Mouse (Mus musculus): ENCODE measurements around the gene Nipal1. TPM values are rescaled to one million over a fixed set of nuclear protein-coding genes. Genes with fewer than 3 reads are reported as not detected.

Nipal1 gene
- polyA plus RNA-seq, 1 experiment = 11.8 TPM

- DNase-seq (ENCODE audit: low spot score) = no peak
Measured at GRCm38 (mm10) chr5:72665281-72665680, 17.7 kb downstream of the Nipal1 start.

GRCm38 (mm10) chr5:72666428-72666827 lies 18.8 kb downstream of the Nipal1 start:
- DNase-seq (ENCODE audit: low spot score) = no peak

- no peak for DNase-seq (ENCODE audit: low spot score)
Measured at GRCm38 (mm10) chr5:72668351-72668750, 20.8 kb downstream of the Nipal1 start.

GRCm38 (mm10) chr5:72671017-72671699 lies 23.6 kb downstream of the Nipal1 start:
- DNase-seq (ENCODE audit: low spot score) = no peak

- no peak for DNase-seq (ENCODE audit: low spot score)
Measured at GRCm38 (mm10) chr5:72674994-72675542, 27.5 kb downstream of the Nipal1 start.

- no peak for DNase-seq (ENCODE audit: low spot score)
Measured at GRCm38 (mm10) chr5:72681451-72681850, 33.9 kb downstream of the Nipal1 start.

GRCm38 (mm10) chr5:72689556-72689955 lies 42.0 kb downstream of the Nipal1 start:
- no peak for DNase-seq (ENCODE audit: low spot score)

- DNase-seq (ENCODE audit: low spot score) = no peak
Measured at GRCm38 (mm10) chr5:72690516-72690915, 42.9 kb downstream of the Nipal1 start.

GRCm38 (mm10) chr5:72694684-72695083 lies 47.1 kb downstream of the Nipal1 start:
- DNase-seq (ENCODE audit: low spot score) = no peak

GRCm38 (mm10) chr5:72696491-72696890 lies 48.9 kb downstream of the Nipal1 start:
- DNase-seq (ENCODE audit: low spot score) = no peak

GRCm38 (mm10) chr5:72698343-72698742 lies 50.7 kb downstream of the Nipal1 start:
- no peak for DNase-seq (ENCODE audit: low spot score)

GRCm38 (mm10) chr5:72698818-72699499 lies 51.4 kb downstream of the Nipal1 start:
- DNase-seq (ENCODE audit: low spot score) = no peak

GRCm38 (mm10) chr5:72699500-72699818 lies 51.9 kb downstream of the Nipal1 start:
- DNase-seq (ENCODE audit: low spot score) = no peak

GRCm38 (mm10) chr5:72702202-72702601 lies 54.6 kb downstream of the Nipal1 start:
- DNase-seq (ENCODE audit: low spot score) = no peak

GRCm38 (mm10) chr5:72706095-72706494 lies 58.5 kb downstream of the Nipal1 start:
- DNase-seq (ENCODE audit: low spot score) = no peak

- no peak for DNase-seq (ENCODE audit: low spot score)
Measured at GRCm38 (mm10) chr5:72706722-72707121, 59.1 kb downstream of the Nipal1 start.

- no peak for DNase-seq (ENCODE audit: low spot score)
Measured at GRCm38 (mm10) chr5:72709451-72709850, 61.9 kb downstream of the Nipal1 start.

- no peak for DNase-seq (ENCODE audit: low spot score)
Measured at GRCm38 (mm10) chr5:72709976-72710375, 62.4 kb downstream of the Nipal1 start.

GRCm38 (mm10) chr5:72710572-72711278 lies 63.1 kb downstream of the Nipal1 start:
- DNase-seq (ENCODE audit: low spot score) = no peak

- no peak for DNase-seq (ENCODE audit: low spot score)
Measured at GRCm38 (mm10) chr5:72720587-72720986, 73.0 kb downstream of the Nipal1 start.
